Mouse (Mus musculus) CH12.LX (cell line): ENCODE data around the gene St6gal1.

Source experiments
- EP300 ChIP-seq: IDR thresholded peaks from 2 replicates; pipeline ENCODE4 v1.6.1; 2011; ENCODE audit warnings: low read length, improper control_type of control experiment
- MYC ChIP-seq: IDR thresholded peaks from 2 replicates; pipeline ENCODE4 v1.6.1; 2011; ENCODE audit warnings: low read depth, mild to moderate bottlenecking, improper control_type of control experiment, low read length

- TF ChIP-seq MYC (0 out of 2 replicates have a peak, but pooled peaks have one; percentile 10), EP300 (no peak)
Measured at GRCm38 (mm10) chr16:23272521-23273230, 48.1 kb downstream of the St6gal1 start.
